Mouse (Mus musculus): ENCODE measurements around the gene Hoxb1. TPM values are rescaled to one million over a fixed set of nuclear protein-coding genes. Genes with fewer than 3 reads are reported as not detected.

Gene Hoxb1
- polyA plus RNA-seq, 1 experiment: not detected

DNA sequence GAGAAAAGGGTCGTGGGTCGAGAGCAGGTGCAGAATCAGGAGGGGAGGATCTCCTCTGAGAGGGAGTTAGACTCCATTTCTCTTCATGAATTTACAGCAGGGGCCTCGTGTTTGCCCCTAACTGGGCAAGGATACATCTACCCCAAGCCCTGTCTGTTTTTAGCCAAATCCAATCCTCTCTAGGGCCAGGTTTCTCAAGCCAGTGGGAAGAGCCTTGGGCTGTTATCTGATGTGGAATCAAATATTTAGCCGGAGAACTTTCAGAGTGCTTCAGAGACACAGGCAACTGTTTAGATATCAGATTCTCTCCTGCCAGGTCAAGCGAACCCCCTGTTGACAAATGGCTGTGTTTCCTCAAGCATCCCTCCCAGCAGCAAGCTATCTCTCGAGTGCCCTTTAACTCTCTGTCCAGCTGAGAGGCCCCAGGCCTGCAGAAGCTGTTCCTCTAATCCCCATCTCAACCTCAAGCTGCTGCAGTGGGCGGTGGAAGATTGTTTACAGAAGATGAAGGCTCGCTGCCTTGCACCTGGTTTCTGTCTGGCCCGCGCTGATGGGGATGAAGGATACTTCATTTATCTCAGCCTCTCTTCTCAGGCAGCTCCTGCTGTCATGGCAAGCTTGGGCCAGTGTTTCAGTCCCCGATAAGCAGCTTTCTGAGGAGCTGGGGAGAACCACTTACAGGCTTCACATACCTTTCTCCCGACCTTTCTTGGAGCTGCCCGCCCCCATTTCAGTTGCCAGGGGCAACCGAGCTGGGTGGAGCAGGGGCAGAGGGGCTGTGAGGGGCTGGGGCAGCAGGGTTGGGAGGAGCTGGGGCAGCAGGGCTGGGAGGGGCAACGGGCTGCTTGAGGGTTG is 31.4 kb downstream of the Hoxb1 start:
- TF ChIP-seq GATA1 (IDR thresholded peaks at IDR 0.05; ENCODE audit: low read length): no peak

DNA sequence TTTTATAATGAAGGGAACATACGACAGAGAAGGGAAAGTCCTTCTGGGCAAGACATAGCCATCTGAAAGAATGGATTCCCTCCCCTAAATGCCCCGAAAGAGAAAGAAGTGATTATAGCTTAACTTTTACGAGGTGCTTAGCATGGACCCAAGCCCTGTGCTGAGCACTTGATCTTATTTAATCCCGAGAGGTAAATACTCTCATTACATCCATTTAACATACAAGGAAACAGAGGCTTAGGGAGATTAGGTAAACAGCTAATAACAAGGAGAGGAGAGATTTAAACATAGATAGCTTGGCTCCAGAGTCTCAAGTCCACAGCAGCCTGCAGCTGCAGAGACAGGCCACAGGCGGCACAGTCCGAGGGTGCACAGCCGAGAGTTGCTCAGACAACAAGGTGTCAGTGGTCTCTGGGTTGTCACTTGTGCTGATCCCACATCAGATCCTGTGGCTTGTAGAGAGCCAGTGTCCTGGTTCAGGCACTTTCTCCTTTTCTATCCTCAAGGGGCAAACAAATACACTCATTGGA is 32.3 kb downstream of the Hoxb1 start:
- TF ChIP-seq GATA1 (IDR thresholded peaks at IDR 0.05; ENCODE audit: low read length): no peak

DNA sequence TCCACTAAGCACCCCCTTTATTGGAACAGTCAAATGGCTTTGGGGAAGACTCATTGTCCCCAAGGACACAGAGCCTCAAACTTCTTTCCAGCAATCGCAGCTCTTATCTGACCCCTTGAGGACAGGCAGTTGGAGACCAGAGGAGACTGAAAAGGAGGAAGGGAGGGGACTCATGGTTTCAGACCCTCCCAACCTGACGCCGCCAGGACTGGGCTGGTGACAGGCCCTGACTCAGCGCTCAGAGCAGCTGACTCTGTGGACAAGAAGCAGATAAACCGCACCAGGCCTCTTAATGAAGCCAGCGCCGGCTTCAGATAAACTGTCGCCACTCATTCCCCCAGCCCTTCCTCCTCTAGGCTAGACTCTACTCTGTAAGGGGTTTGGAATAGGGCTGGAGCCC is 34.4 kb downstream of the Hoxb1 start:
- TF ChIP-seq GATA1 (IDR thresholded peaks at IDR 0.05; ENCODE audit: low read length): no peak

DNA sequence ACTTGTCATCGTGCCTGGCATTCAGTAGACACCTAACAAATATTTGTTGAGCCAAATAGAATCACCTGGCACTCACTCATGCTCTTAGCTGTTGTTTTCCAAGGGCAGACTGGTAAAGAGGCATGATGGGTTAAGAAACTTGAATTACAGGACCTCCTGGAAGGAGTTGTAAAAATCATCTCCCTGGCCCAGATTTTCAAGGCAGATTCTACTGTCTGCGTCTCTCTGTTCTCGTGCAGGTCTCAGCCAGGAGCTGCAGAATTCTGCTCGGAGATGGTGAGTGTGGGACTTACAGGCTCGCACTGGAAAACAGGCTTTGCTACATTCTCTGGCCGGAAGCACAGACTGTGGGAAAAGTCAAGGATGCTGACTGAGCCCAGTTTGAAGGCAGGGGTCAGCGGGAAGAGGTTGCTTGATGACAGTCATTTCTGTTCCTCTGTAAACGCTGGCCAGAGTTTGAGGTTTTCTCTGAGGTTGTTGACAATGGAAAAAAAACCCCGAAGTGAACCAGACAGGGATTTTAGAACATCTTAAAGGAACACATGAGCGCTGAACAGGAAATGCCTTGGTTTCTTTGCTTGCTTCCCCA is 38.6 kb downstream of the Hoxb1 start:
- no peak for TF ChIP-seq GATA1 (IDR thresholded peaks at IDR 0.05; ENCODE audit: low read length)

DNA sequence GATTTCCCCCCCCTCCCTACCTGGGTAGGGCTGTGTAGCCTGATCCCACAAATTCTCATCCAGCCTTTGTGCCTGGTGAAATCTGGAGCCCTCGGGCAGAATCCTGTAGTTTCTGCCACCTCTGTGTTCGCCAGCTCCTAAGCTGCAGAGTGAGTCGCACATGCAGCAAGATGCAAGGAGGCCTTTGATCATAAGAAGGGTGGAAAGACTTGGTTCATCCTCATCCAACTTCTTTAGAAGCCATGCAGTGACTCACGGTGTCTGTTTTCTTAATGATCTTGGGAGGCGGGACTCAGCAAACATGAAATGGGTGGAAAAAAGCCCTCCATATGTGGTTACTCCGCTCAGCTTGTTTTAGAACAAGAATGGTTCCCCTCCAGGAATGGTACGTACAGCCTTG is 39.3 kb downstream of the Hoxb1 start:
- TF ChIP-seq GATA1 (IDR thresholded peaks at IDR 0.05; ENCODE audit: low read length): no peak

DNA sequence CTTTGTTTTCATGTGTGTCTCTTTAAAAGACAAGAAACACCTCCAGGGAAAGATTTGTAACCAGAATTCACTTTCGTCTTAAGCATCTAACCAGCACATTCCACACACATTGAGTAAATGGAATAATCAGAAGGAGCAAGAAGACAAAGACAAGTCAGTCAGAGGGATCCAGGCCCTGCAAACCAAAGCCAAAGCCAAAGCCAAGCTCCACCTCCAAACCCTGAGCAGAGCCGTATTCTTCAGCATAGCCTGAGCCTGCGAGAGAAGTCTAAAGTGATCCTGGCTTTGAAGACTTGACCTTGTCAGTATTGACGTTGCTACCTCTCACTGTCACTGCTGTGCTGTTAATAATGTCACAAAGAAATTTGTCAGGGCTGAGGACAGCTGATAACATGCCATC is 40.0 kb downstream of the Hoxb1 start:
- TF ChIP-seq GATA1 (IDR thresholded peaks at IDR 0.05; ENCODE audit: low read length): no peak

DNA sequence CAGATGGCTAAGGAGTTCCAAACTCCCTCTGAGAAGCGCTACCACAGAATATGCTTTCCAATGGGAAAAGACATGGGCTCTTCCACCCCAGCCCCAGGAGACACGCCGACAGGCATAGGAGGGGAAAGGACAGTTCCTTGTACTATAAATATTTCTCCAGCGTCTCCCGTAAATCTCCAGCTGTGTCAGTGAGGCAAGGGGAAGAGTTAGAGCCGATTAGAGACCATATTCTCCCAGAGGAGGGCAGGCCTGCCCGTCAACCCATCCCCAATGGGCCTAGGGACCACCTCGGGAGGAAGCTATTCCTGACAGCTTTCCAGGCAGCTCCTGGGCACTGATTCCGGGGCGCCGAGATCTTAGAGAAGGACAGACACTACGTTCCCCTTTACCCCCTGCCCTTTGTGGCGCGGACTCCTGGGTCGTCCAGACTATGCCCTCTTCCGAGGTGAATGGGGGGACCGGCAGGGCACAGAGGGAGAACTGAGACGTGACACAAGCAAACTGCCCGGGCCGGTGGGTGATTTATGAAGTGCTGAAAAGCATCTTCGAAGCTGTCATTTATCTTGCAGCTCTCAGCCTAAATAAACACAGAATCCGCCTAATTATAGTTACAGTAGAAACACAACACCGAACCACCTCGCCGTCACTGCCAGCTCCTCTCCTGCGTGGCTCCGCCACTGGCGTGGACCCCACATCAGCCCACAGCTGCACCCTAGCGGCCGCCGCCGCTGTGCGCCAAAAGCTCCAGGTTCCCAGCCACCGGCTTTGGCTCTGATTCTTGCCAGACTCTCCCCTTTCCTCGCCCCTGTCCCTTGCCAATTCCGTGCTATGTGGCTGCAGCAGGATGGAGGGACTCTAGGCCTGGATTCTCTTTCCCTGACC is 41.9 kb downstream of the Hoxb1 start:
- no peak for TF ChIP-seq GATA1 (IDR thresholded peaks at IDR 0.05; ENCODE audit: low read length)

DNA sequence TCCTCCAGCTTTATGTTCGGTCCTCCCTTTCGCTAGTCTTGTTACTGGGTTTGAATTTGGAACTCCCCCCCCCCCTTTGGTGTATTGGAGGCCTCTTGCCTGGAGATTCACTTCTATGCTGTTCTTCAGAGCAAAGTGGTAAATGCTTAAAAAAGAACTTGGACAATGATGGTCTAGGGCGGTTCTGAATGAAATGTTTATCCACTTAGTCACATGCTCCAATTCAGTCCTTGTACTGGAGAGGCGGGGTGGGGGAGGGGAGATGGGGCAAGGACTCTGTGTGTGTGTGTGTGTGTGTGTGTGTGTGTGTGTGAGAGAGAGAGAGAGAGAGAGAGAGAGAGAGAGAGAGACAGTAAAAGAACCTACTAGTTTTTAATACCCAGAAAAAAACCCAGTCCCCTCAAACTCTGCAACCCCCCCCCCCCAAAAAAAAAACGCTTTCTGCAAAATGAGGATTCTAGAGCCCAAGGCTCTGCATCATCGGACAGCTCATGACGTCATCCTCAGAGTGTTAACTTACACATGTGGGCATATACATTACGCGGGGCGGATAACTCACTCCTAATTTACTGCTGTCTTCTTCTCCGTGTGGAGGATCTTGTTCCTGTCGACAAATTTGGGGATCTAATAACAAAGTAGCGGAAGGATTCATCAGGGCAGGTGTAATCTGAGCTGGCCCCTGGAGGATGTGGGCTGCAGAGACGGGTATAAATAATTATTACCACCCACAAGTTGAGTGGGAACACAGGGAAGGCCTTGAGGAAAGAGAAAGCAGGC is 42.9 kb downstream of the Hoxb1 start:
- TF ChIP-seq GATA1 (IDR thresholded peaks at IDR 0.05; ENCODE audit: low read length): no peak

DNA sequence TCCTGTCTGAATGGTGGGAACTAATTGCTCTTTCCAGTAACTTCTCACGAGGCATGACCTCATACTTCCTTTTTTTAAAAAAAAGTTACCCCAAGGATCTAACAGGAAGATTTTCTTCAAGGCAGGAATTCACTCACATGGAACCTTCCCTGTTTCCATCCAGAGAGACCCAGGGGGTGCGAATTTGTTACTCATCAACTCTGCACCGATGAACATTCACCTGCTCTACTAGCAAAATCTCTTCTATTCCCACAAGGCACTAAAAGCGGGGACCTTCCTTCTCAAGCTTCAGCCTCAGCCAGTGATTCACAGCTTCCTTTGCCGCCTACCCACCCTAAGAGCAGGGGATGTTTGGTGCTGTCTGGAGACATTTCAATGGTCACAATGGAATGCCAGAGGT is 45.5 kb downstream of the Hoxb1 start:
- no peak for TF ChIP-seq GATA1 (IDR thresholded peaks at IDR 0.05; ENCODE audit: low read length)

DNA sequence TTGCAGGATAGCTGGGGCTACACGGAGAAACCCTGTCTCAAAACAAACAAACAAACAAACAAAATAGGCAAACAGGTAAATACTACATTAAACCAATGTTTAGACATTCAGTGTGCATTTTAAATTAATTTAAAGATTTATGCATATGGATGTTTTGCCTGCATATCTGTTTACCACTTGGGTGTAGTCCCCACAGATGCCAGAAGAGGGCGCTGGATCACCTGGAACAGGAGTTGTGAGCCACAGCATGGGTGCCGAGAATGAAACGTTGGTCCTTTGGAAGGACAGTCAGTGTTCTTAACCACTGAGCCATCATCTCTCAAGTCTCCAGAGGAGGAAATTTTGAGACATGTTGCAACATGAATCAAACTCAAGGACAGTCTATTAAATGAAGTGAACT is 46.4 kb downstream of the Hoxb1 start:
- TF ChIP-seq GATA1 (IDR thresholded peaks at IDR 0.05; ENCODE audit: low read length): no peak

DNA sequence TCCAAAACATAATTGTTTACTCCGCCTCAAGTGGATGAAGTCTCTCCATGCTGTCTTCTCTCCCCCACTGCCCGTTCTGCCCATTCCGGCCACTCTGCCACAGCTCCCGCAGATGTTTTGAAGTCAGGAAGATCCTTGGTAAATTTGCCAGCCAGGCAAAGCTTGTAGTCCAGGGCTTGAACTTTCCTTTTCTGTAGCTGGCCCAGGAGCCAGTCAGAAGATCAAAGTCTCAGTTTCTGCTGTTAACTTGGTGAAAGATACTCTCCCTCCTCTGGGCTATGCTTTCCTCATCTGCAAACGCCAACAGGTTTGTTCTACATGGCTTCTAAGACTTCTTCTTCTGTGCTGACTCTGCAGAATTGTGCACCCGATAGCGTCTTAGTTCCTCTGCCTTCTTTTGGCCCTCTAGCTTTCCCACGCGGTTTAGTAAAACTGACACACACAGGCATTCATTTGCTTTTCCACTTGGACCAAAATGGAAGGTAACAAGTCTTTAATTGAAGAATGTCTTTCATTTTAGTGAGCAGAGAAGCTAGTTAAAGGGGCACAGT is 47.5 kb downstream of the Hoxb1 start:
- no peak for TF ChIP-seq GATA1 (IDR thresholded peaks at IDR 0.05; ENCODE audit: low read length)

DNA sequence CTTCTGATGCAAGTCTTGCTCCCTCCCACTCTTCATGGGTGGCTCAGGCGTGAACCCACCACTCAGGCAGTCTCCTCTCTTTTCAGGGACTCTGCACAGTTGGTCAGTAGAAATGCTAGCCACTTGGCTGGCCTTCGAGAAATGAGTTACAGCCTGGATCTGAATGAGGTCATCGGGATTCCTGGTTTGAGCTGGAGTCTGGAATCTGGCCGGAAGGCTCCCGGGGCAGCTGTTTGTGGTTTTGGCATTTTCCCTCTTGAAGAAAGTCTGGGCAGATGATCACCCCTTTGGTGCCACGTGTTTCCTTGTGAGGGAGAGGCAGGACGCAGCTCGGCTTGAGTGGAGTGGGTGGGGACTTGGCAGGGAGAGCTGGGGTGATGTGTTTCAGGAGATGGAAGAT is 48.0 kb downstream of the Hoxb1 start:
- no peak for TF ChIP-seq GATA1 (IDR thresholded peaks at IDR 0.05; ENCODE audit: low read length)

DNA sequence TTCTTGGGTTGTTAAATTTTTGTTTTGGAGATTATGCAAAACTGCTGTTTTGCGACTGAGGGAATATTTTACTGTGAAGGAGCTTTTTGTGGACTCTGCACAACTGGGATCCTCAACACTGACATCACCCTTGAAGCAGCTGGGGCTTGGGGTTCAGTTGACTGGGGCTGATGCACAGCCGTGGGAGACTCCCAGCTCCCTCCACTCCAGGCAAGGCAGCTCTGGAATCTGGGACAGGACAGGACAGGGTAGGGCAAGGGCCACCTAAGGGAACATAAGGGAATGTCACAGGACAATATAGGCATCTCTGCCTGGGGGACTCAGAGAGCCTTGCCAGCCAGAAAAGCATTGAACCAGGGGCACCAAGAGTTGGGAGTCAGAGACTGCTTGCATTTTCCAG is 48.5 kb downstream of the Hoxb1 start:
- no peak for TF ChIP-seq GATA1 (IDR thresholded peaks at IDR 0.05; ENCODE audit: low read length)

Other genes with a start within 250 kb of the Hoxb1 start
- gene Ttll6, start 232.0 kb upstream of the Hoxb1 start, polyA plus RNA-seq (2012): not detected in 2 replicates
- gene Hoxb13, start 171.4 kb upstream of the Hoxb1 start, polyA plus RNA-seq (2012): 79.2 and 87.0 TPM in 2 replicates
- not detected in 2 replicates for gene Hoxb9, start 94.3 kb upstream of the Hoxb1 start, polyA plus RNA-seq (2012)
- gene Hoxb8, start 83.8 kb upstream of the Hoxb1 start, polyA plus RNA-seq (2012): not detected in 2 replicates
- not detected in 2 replicates for gene Hoxb7, start 79.1 kb upstream of the Hoxb1 start, polyA plus RNA-seq (2012)
- gene Hoxb6, start 73.3 kb upstream of the Hoxb1 start, polyA plus RNA-seq (2012): 0.11 TPM in 1 of 2 replicates, not detected in the other
- not detected in 2 replicates for gene Hoxb5, start 62.4 kb upstream of the Hoxb1 start, polyA plus RNA-seq (2012)
- gene Hoxb4, start 47.5 kb upstream of the Hoxb1 start, polyA plus RNA-seq (2012): not detected in 2 replicates
- 0.03 TPM in 1 of 2 replicates, not detected in the other for gene Hoxb3, start 42.4 kb upstream of the Hoxb1 start, polyA plus RNA-seq (2012)
- gene Hoxb2, start 15.2 kb upstream of the Hoxb1 start, polyA plus RNA-seq (2012): not detected in 2 replicates
- gene Skap1, start 98.8 kb downstream of the Hoxb1 start, polyA plus RNA-seq (2012): not detected in 2 replicates